Mouse (Mus musculus) lung, postnatal 10 days (tissue): ENCODE data around the gene Bach1.

ENCODE experiments used
- DNase-seq: peaks from one replicate; pipeline ENCODE4 v3.0.0; 2021

Bach1 gene

DNA sequence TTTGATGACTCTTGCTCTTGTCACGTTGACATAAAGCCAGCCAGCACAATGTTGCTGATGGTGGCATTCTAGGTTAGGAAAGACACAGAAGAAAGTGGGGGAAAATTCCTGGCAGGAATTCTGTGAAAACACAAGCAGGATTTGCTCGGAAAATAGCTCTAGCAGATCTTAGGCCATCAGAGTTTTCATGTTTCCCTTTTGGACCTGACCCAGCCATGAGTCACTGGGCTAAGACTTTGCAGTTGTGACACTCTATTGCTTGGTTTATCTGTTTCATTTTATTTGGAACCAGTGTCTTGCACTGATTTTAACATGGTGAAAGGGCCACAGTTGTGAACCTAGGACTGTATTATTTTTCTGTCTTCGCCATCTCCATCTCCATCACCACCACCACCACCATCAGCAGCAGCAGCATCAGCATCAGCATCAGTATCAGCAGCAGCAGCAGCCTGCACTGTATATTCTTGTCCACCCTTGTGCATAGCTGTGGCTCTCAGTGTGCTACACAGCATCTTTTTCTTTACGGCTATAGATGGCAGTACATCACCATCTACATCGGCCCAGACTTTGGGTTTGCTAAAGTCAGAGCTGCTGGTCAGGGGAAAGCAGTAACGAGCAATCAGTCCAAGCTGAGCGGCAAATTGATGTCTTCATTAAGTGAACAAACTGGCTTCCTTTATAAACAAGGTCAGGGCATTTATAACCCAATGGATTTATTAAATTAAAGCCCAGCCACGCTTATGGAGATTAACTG is 46.6 kb downstream of the Bach1 start:
- DNase-seq: peak; percentile 32

- DNase-seq: peak; percentile 88
Measured at GRCm38 (mm10) chr16:87746728-87747127, 48.0 kb downstream of the Bach1 start.

DNA sequence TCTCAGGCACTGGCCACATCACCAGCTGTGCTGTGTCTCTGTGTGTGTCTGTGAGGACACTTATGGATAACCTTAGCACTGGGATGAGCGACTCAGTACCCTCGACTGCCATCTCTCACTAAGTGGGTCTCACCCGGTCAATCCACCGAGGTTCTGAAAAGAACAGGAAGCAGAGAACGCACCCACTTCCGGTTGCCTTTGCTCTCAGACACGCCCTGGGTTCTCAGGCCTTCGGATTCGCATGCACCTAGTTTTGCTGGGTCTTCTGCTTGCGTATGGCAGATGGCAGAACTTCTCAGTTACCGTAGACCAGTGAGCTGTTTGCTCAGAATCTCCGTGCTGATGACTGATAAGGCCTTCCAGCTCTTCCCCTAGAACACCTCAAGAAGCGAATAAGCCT is 52.5 kb downstream of the Bach1 start:
- DNase-seq: no peak

GRCm38 (mm10) chr16:87752482-87752881 is 53.7 kb downstream of the Bach1 start:
- peak; percentile 37 for DNase-seq

DNA sequence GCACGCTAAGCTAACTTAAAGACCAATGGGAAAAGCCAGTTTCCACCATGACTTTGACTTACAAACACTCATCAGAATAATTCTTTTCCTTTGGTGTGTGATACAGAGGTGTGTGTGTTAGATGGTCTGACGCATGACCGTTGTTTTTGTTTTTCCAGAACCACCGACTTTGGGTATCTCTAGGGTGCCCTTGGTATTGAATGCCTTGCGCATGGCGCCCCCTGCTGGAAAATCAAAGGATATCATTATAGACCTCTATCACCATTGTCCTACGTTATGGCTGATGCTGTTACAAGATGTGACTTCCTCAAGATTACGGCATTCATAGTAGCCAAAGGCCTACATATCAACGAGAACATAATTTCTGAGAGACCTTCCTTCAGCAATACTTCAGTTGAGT is 56.1 kb downstream of the Bach1 start:
- peak; percentile 67 for DNase-seq

DNA sequence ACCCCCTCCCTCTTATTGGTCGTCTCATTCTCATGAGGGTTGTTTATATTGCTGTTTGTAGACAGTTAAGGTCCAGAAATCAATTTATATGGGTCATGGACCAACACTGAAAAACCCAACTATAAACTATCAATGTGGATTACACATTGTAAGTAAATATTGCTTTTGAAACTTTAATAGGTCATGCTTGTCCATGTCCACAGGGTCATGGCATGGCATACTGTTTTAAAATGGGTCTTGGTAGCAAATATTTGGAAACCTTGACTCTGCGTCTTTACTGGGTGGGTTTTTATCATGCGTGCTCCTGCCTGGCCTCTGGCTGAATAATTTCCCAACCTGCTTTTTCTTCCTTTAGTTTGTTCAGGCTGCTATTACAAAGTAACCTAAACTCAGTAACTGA is 57.2 kb downstream of the Bach1 start:
- DNase-seq: no peak

GRCm38 (mm10) chr16:87758016-87758415 is 59.3 kb downstream of the Bach1 start:
- DNase-seq: no peak

GRCm38 (mm10) chr16:87764668-87765109 is 65.9 kb downstream of the Bach1 start:
- no peak for DNase-seq

DNA sequence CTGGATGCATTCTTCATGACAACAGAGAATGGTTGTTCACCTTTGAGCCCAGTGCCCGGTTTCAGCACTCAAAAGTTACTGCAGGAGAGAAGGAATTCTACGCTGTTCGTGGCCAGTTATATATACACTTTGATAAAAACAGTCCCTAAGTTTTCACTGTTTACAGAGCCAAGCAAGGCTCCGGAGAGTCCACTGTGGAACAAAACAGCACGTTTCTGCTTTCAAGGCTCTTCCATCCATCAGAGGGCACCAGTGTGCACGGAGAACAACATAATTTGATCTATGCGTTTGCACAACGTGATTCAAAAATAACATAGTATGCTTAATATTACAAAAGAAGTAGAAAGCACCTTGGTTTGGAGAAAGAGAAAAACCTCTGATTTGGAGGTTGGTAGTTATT is 67.2 kb downstream of the Bach1 start:
- peak; percentile 19 for DNase-seq

DNA sequence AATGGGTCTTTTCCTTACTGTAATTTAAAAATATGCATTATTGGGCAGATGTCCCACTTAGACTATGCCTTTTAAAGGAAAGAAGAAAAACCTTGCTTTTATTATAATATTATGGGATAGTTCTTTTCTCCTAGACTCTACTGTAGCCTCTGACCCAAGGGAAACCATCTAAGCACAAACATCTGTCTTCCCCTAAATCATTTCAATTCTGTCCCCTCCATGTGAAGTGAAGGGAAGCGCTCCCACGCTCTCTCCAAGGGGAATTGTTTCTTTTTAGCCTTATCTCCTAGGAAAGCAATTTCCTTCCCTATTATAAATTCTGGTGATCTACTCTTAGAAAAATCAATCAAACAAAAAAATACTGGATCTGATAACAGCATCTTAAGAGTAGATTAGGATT is 71.8 kb downstream of the Bach1 start:
- DNase-seq: no peak

- DNase-seq: no peak
Measured at GRCm38 (mm10) chr16:87771926-87772325, 73.2 kb downstream of the Bach1 start.

DNA sequence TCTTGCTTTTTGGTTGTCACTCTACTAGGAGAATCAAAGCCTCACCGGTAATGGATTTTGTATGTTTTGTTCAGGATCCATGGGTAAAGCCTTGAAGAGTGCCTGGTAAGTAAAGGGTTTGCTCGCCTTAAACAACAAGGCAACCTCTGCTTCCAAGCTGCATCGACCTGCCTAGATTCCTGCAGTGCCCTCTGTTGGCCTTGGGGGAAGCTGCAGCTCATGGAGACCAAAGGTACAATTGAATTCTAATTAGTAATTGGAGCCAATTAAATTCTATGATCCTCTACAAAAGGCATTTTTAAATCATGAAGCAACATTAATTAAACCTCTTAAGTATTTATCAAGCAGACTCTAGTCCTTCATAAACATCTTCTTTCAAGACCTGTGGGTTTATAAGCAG is 75.7 kb downstream of the Bach1 start:
- peak; percentile 36 for DNase-seq

DNA sequence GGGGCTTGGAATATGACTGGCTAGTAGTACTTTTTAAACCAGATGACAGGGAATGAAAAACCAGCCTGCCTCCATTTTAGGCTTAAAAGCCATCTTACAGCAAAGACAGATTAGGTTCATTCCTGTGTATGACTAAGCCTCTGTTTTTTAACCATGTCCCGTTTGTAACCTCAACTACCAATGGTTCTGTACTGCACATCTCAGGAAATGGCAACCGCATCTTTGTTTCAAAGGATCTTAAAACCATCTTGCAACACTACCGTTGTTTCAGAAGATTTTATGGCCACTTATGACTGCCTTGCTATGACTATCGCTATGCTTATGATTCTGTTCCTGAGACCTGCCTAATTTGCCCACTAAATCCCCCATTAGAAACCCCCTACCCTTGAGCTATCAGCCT is 78.6 kb downstream of the Bach1 start:
- DNase-seq: no peak

DNA sequence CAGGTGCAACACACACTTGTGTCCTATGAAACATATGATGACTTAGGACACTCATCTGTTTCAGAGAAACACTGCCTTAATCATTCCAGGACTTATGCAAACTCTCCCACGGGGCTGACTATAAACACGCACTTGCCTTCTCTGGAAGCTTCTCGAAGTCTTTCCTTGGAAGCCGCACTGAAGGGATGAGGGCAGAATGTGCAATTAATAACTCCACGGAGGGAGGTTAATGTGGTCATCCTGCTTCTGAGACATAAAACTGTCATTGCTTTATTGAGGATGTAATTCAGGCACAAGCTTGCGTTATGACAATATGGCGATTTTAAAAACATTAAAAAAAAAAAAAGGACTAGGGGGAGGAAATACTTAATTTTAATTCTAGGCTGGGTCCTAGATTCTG is 82.9 kb downstream of the Bach1 start:
- DNase-seq: no peak
